Mouse (Mus musculus) heart, postnatal 14 days (tissue): Measurements from ENCODE around the gene Traf2. TPM values are rescaled to one million over a fixed set of nuclear protein-coding genes. Genes with fewer than 3 reads are reported as not detected.

ENCODE experiments used
- total RNA-seq, 2 experiments: library from RNA; stranded (reverse); gene quantifications; 2 replicates each; pipeline ENCODE4 v1.2.3; 2021

Gene Traf2
- total RNA-seq, 2 experiments from 2014 or later = 16.6 to 16.7 TPM

Other genes with a start within 250 kb of the Traf2 start
- not detected for gene Grin1, start 227.8 kb downstream of the Traf2 start, total RNA-seq
- 10 to 100 TPM; 22.1 to 22.2 TPM for gene Man1b1, start 214.6 kb downstream of the Traf2 start, total RNA-seq
- gene Dpp7, start 190.6 kb downstream of the Traf2 start, total RNA-seq = 1 to 10 TPM; 2.7 to 3.9 TPM
- gene Uap1l1, start 181.3 kb downstream of the Traf2 start, total RNA-seq = 1 to 10 TPM; 4.5 to 6.0 TPM
- 1 to 10 TPM in 1 of 2 experiments, under 1 TPM in 1; 0.88 to 1.5 TPM for gene Sapcd2, start 174.6 kb downstream of the Traf2 start, total RNA-seq
- gene Entpd2, start 151.1 kb downstream of the Traf2 start, total RNA-seq = 10 to 100 TPM; 16.1 to 17.0 TPM
- 10 to 100 TPM; 33.8 to 37.1 TPM for gene Npdc1, start 147.6 kb downstream of the Traf2 start, total RNA-seq
- not detected for gene Fut7, start 123.7 kb downstream of the Traf2 start, total RNA-seq
- 10 to 100 TPM; 22.0 to 24.4 TPM for gene Abca2, start 118.2 kb downstream of the Traf2 start, total RNA-seq
- gene Clic3, start 90.1 kb downstream of the Traf2 start, total RNA-seq = 1 to 10 TPM; 3.0 to 3.9 TPM
- 10 to 100 TPM; 22.9 to 23.4 TPM for gene Paxx, start 85.8 kb downstream of the Traf2 start, total RNA-seq
- 10 to 100 TPM; 30.9 to 38.6 TPM for gene Ptgds, start 76.9 kb downstream of the Traf2 start, total RNA-seq
- gene Lcn12, start 53.0 kb downstream of the Traf2 start, total RNA-seq = not detected
- 10 to 100 TPM; 92.0 to 96.2 TPM for gene Fbxw5, start 46.2 kb downstream of the Traf2 start, total RNA-seq
- under 1 TPM; 0.51 to 0.98 TPM for gene C8g, start 45.2 kb downstream of the Traf2 start, total RNA-seq
- 100 to 1,000 TPM; 175 to 185 TPM for gene Edf1, start 10.9 kb upstream of the Traf2 start, total RNA-seq
- 1 to 10 TPM; 3.0 to 5.2 TPM for gene Mamdc4, start 27.9 kb upstream of the Traf2 start, total RNA-seq
- 10 to 100 TPM; 75.4 to 76.0 TPM for gene Phpt1, start 28.3 kb upstream of the Traf2 start, total RNA-seq
- gene Ajm1, start 34.8 kb upstream of the Traf2 start, total RNA-seq = under 1 TPM in 1 of 2 experiments, not detected in 1; 0.10 TPM
- 10 to 100 TPM; 48.1 to 49.7 TPM for gene Rabl6, start 61.6 kb upstream of the Traf2 start, total RNA-seq
- not detected for gene Ccdc183, start 70.7 kb upstream of the Traf2 start, total RNA-seq
- gene Tmem141, start 75.1 kb upstream of the Traf2 start, total RNA-seq = 10 to 100 TPM; 16.6 to 22.5 TPM
- gene Fcna, start 81.1 kb upstream of the Traf2 start, total RNA-seq = 1 to 10 TPM; 6.3 TPM
- 1 to 10 TPM; 1.1 TPM for gene Lcn8, start 106.2 kb upstream of the Traf2 start, total RNA-seq
- gene Lcn5, start 111.0 kb upstream of the Traf2 start, total RNA-seq = not detected
- gene Lcn6, start 129.8 kb upstream of the Traf2 start, total RNA-seq = not detected
- gene Lcn10, start 135.8 kb upstream of the Traf2 start, total RNA-seq = not detected
- not detected for gene Obp2a, start 153.1 kb upstream of the Traf2 start, total RNA-seq
- 10 to 100 TPM; 12.0 to 12.6 TPM for gene Bmyc, start 159.8 kb upstream of the Traf2 start, total RNA-seq
- not detected for gene Obp2b, start 190.1 kb upstream of the Traf2 start, total RNA-seq
- gene Lcn3, start 218.6 kb upstream of the Traf2 start, total RNA-seq = not detected
- not detected for gene Lcn11, start 230.1 kb upstream of the Traf2 start, total RNA-seq
- gene Gm13539, start 235.3 kb upstream of the Traf2 start, total RNA-seq = not detected